Mouse (Mus musculus): ENCODE measurements around the gene Ydjc.

- TF ChIP-seq POLR2A (IDR thresholded peaks at IDR 0.05; ENCODE audit: borderline replicate concordance, insufficient read depth, low read length) (no peak), CTCF (IDR thresholded peaks at IDR 0.05; ENCODE audit: borderline replicate concordance, insufficient read depth, low read depth, low read length) (no peak)
These were observed 47.5 kb upstream of the Ydjc start for GRCm38 (mm10) chr16:17096938-17097337.

Data from cerebellum, adult 2 months (tissue).